Mouse (Mus musculus) adrenal gland, adult 8-10 months (tissue): ENCODE results near the gene Fam92b. TPM values are rescaled to one million over a fixed set of nuclear protein-coding genes. Genes with fewer than 3 reads are reported as not detected.

ENCODE experiments used
- DNase-seq: peaks from one replicate; pipeline ENCODE4 v3.0.0; 2022
- total RNA-seq, 4 experiments: library from RNA; stranded (reverse); gene quantifications; 2 replicates each; pipeline ENCODE4 v1.2.4; 2022

The Fam92b gene
- total RNA-seq, 4 experiments from 2014 or later: 0.99 to 4.1 (median 2.6) TPM

GRCm38 (mm10) chr8:120190107-120190809 lies 13.0 kb upstream of the Fam92b start:
- no peak for DNase-seq

GRCm38 (mm10) chr8:120189440-120189839 lies 12.2 kb upstream of the Fam92b start:
- DNase-seq: no peak

- peak; percentile 61 for DNase-seq
Observed at GRCm38 (mm10) chr8:120188510-120188909, 11.2 kb upstream of the Fam92b start.

DNA sequence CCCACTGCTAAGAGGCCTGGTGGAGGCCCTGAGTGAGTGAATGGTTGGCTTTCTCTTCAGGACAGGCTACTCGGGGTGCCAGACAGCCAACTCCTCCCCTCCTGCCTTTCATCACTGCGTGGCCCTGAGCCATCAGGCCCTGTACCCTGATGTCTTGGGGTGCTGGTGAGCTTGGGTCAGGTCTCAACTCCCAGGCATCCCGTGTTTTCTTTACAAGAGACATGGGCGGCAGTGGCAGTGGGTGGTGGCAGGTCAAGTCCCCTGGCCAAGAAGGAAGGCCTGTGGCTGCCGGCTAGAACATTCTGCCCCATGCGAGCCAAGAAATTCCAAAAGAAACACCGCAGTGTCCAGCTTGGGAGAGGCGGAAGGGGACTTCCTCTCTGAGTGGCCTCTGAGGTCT lies 9.2 kb upstream of the Fam92b start:
- no peak for DNase-seq

DNA sequence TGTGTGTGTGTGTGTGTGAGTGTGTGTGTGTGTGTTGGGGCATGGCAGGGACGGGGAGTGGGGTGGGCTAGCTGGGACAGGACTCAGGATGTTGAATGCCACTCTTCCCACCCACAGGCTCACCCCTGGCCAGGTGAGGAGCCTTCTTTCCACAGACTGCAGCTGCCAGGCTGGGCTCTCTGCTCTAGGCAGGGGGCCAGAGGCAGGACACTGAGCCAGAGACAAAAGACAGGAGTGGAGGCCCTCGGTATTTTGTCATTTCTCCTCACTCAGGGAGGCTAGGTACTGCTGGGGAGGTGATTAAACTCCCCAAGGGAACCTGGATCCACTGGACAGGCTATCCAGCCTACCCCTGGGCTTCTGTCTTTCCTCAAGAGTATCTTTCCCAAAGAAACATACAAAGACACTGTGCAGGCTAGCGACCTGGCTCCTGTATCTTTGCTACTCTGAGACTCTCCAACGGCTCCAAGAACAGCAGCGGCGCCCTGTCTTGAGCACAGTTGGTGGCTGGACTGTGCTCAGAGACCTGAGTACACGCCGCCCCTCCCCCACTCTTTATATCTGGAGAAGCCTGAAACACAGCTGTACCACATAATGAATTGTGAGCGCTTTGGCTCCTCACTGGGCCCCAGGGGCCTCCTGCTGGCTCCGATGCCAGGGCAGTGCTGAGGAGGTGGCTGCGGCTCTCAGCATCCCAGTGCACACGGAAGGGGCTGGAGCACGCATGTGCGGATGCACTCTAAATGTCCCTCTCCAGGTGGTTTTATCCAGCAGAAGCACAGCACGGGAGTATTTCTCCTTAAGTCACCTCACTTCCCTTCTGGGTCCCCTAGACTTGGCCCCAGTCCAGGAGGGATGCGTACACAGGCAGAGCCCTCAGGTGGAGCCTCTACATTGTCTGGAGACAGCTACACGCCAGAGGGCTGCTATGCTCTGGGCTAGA lies 7.9 kb upstream of the Fam92b start:
- no peak for DNase-seq

DNA sequence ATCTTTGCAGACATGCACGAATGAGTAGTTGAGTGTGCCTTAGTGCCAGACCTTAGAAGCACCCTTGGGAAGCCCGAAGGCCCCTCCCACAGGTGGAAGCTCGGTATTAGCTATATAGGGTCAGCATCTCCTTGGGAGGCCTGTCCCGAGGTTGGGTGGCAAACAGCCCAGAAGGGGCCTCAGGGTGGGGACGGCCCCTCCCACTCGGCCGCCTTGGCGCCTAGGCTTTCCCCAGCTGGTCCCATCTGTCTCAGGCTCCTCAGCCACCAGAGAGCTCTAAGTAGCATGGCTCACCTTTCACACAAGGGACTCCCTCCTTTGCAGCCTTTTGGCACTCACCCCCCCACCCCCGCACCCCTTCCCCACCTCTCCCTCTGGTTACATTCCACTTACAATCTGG lies 7.1 kb upstream of the Fam92b start:
- DNase-seq: no peak

GRCm38 (mm10) chr8:120181861-120182414 lies 4.7 kb upstream of the Fam92b start:
- DNase-seq: no peak

DNA sequence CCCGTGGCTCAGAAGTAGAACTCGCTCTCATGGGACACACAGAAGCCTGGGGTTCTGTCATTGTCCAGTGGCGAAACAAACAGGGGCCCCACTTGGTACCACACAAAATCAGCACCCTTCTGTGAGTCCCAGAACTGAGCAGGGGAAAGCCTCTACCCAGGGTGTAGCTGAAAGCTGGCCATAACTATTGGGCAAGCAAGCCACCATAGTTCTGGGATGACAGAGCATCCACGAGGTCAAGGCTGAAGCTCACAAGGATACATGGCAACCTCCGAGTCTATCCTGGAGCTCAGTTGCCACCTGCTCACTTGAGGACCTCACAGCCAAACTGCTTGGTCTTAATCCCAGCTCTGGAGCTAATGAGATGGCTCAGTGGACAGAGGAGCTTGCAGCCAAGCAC lies 4.0 kb upstream of the Fam92b start:
- no peak for DNase-seq

GRCm38 (mm10) chr8:120180445-120180970 lies 3.2 kb upstream of the Fam92b start:
- no peak for DNase-seq

DNA sequence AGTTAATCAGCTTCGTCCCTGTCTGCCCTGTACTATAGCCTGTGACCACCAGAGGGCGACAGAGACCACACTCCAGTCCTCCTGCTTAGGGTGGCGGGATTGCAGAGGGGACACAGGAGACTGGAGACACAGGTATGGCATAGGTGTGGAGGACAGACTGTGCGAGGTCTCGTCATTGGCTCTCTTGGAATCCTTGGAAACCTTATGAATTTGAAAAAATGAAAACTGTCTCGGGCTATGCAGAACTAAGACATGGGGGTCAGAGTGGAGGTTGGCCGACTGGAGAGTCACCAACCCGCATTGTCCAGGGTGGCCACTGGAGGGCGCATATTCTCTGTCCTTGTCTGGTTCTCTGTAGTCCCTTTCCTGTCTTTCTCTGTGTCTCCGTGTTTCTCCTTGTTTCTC lies 1.8 kb upstream of the Fam92b start:
- DNase-seq: peak; percentile 86

- no peak for DNase-seq
Observed at GRCm38 (mm10) chr8:120178124-120178514, 853 bp upstream of the Fam92b start.

DNA sequence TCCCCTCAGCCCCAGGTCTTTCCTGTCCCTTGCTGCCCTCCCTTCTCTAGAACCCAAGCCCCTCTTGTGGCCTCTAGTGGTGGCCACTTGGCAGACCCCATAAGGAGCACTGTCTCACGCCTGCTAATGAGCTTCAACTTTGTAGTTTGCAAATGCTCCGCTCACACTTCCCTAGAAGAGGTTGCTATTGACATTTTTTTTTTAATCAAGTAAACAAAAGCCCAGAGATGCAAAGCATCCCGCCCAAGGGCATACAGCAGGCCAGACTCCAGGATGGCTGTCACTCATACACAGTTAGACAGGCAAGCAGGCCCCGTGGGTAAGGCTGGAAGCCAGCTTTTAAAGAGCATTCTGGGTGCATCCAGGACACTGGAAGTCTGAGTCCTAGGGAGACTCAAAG lies 661 bp downstream of the Fam92b start:
- DNase-seq: no peak

DNA sequence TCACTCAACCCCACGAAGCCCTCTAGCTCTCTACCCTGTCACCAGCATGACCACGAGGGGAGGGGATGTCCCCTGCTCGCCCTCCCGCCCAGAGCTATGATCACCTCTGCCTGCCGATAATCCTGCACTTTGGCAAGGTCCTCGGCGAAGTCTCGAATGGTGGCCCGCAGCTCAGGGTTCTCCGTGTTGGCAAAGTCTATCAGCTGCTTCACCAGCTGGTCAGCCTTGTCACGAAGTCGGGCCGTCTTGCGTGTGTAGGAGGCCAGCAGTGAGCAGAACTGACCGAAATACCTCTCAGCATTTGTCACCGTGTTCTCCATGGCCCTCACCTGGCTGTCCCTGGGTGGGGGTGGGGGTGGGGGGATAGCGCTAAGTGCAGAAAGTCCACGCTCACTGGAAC lies 2.7 kb downstream of the Fam92b start:
- DNase-seq: no peak

- no peak for DNase-seq
Observed at GRCm38 (mm10) chr8:120173195-120173594, 4.1 kb downstream of the Fam92b start.

GRCm38 (mm10) chr8:120169119-120169518 lies 8.1 kb downstream of the Fam92b start:
- DNase-seq: no peak

- no peak for DNase-seq
Observed at GRCm38 (mm10) chr8:120167821-120168220, 9.4 kb downstream of the Fam92b start.

- DNase-seq: no peak
Observed at GRCm38 (mm10) chr8:120167136-120167535, 10.1 kb downstream of the Fam92b start.

GRCm38 (mm10) chr8:120164026-120164425 lies 13.2 kb downstream of the Fam92b start:
- DNase-seq: no peak

- DNase-seq: no peak
Observed at GRCm38 (mm10) chr8:120163376-120163775, 13.9 kb downstream of the Fam92b start.

- no peak for DNase-seq
Observed at GRCm38 (mm10) chr8:120162404-120162752, 14.9 kb downstream of the Fam92b start.

GRCm38 (mm10) chr8:120161658-120162403 lies 15.4 kb downstream of the Fam92b start:
- peak; percentile 80 for DNase-seq

GRCm38 (mm10) chr8:120160366-120160765 lies 16.9 kb downstream of the Fam92b start:
- DNase-seq: no peak
